Mouse (Mus musculus): ENCODE measurements around the gene Gm20388.

DNA sequence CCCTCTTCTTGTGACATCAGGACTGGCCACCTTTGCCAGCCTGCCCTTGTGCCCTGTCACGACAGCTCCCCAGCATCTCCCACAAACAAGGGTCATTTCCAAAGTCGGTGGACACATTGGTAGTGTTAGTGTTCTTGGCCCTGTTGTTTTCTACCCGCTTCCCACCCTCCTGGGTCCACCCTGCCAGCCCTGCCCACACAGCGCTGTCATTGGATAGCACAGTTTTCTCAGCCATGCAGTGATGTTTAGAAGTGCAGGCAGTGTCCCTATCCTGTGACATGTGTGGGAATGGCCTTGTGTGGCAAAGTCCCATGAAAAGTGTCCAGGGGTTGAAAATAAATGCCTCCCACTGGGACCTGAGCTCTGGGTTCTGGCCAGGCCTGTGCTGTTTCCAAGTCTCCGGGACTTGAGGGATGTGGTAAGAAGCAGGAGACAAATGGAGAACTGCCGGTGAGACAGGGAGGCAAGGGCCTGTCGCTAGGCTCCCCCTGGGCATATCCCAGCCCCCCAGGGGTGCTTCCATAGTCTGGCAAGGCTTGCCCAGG lies 1855.0 kb downstream of the Gm20388 start:
- TF ChIP-seq CTCF (conservative IDR thresholded peaks at IDR 0.05; ENCODE audit: insufficient read depth, insufficient read length, low read depth, low read length) (no peak), POLR2A (IDR thresholded peaks at IDR 0.05; ENCODE audit: low read depth, low read length) (no peak)

Measured in kidney, adult 2 months (tissue).